23 mouse cellular contexts compared by ENCODE assay signal in the genomic region with DNA sequence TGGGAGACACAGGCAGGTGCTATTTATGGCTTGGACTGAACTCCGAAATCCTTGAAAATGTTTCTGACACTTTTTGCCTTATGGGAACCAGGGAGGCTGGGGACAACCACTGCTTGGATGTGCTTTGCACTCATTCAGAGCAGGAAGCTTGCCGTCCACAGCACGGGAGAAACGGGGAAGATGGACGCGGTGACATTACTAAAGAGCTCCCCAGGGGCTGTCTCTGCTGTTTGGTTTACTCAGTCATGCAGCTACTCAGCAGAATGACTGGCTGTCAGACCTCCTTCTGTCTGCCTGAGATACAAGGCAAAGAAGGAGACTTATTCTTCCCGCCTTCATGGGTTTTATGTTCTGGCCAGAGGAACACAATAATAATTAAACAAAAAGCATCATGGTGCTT. TPM values are rescaled to one million over a fixed set of nuclear protein-coding genes. Genes with fewer than 3 reads are reported as not detected.
A peak's percentile ranks its signal among the peaks of the same experiment; 100 is the strongest.
DNase-seq lines count a peak whose midpoint lies in the region; ATAC-seq and TF ChIP-seq lines count a peak whose summit lies in the region.
"Had no signal": no experiment of that assay in that cellular context is flagged by ENCODE, and none has a peak within 500 bp of the region (broad histone marks: within the 10 kb centered on the region; RNA-seq: fewer than 3 reads in every experiment).

No protein-coding gene starts in this region.

- no peaks in the 10 kb centered on the region for H3K4me1 ChIP-seq in hindbrain, embryonic 11.5 days (replicated peaks; ENCODE audit: control insufficient read depth, insufficient read depth, low read length)
- H3K4me1 ChIP-seq in hindbrain, embryonic 10.5 days (replicated peaks), result peaks cover 8% of the 10 kb centered on the region
- H3K4me1 ChIP-seq in midbrain, embryonic 11.5 days (ENCODE audit: control insufficient read depth, insufficient read depth, low read length), result no peaks in the 10 kb centered on the region; the same call in 1 of the 2 replicates
- H3K4me1 ChIP-seq in midbrain, embryonic 13.5 days (replicated peaks), result 0 out of 2 replicates have a peak, but pooled peaks cover 4% of the 10 kb centered on the region
- no peaks in the 10 kb centered on the region for H3K4me1 ChIP-seq in midbrain, postnatal 0 days (ENCODE audit: insufficient read depth, low read length)
- H3K4me1 ChIP-seq: embryonic facial prominence, embryonic 12.5 days; forebrain, embryonic 15.5 days; heart, embryonic 15.5 days had no signal

- no peak overlapping the region for H3K4me2 ChIP-seq in hindbrain, embryonic 11.5 days (replicated peaks; ENCODE audit: low read depth, low read length)
- no peak overlapping the region for H3K4me2 ChIP-seq in midbrain, embryonic 11.5 days
- H3K4me2 ChIP-seq in midbrain, embryonic 13.5 days (replicated peaks), result no peak overlapping the region
- no peak overlapping the region for H3K4me2 ChIP-seq in midbrain, postnatal 0 days (ENCODE audit: low read depth, low read length, poor library complexity, severe bottlenecking)
- H3K4me2 ChIP-seq: embryonic facial prominence, embryonic 12.5 days; forebrain, embryonic 15.5 days; heart, embryonic 11.5 days; heart, embryonic 15.5 days had no signal

- 17% methylated on average over 7 of the region's 7 CpGs for WGBS in hindbrain, embryonic 11.5 days
- WGBS in hindbrain, embryonic 10.5 days, result 30% methylated on average over 7 of the region's 7 CpGs
- 31% methylated on average over 7 of the region's 7 CpGs for WGBS in midbrain, embryonic 11.5 days
- WGBS in midbrain, embryonic 13.5 days, result 19% methylated on average over 7 of the region's 7 CpGs
- WGBS in midbrain, postnatal 0 days, result 20% methylated on average over 7 of the region's 7 CpGs

- H3K4me3 ChIP-seq in hindbrain, embryonic 11.5 days (ENCODE audit: low read depth, low read length), result no peak overlapping the region
- no peak overlapping the region for H3K4me3 ChIP-seq in hindbrain, embryonic 10.5 days
- no peak overlapping the region for H3K4me3 ChIP-seq in midbrain, embryonic 11.5 days (ENCODE audit: low read depth, low read length)
- H3K4me3 ChIP-seq in midbrain, embryonic 13.5 days (replicated peaks), result no peak overlapping the region
- H3K4me3 ChIP-seq in midbrain, postnatal 0 days (ENCODE audit: low read depth, low read length), result no peak overlapping the region
- H3K4me3 ChIP-seq: embryonic facial prominence, embryonic 12.5 days; forebrain, embryonic 15.5 days; heart, embryonic 15.5 days had no signal

- peak; percentile 16 for DNase-seq in hindbrain, embryonic 11.5 days (ENCODE audit: low spot score)
- DNase-seq in hindbrain, embryonic 10.5 days (ENCODE audit: low spot score), result no peak
- DNase-seq in midbrain, embryonic 11.5 days (ENCODE audit: low spot score, missing footprints), result peak; percentile 82
- peak; percentile 52 for DNase-seq in midbrain, postnatal 0 days (ENCODE audit: low spot score)
- DNase-seq in adrenal gland, adult 8-10 months, result no peak
- DNase-seq: adrenal gland, postnatal 25 days; cerebellum, adult 2 months; cerebellum, postnatal 10 days; gastrocnemius, postnatal 36 days; heart, adult 18-20 months; heart, postnatal 14 days had no signal

- H3K27me3 ChIP-seq in hindbrain, embryonic 11.5 days (ENCODE audit: control insufficient read depth, insufficient read depth, low read length), result no peaks in the 10 kb centered on the region
- no peaks in the 10 kb centered on the region for H3K27me3 ChIP-seq in hindbrain, embryonic 10.5 days (ENCODE audit: insufficient read depth, poor library complexity, severe bottlenecking)
- H3K27me3 ChIP-seq in midbrain, embryonic 11.5 days (ENCODE audit: control insufficient read depth, insufficient read depth, low read length), result no peaks in the 10 kb centered on the region
- no peaks in the 10 kb centered on the region for H3K27me3 ChIP-seq in midbrain, embryonic 13.5 days
- no peaks in the 10 kb centered on the region for H3K27me3 ChIP-seq in midbrain, postnatal 0 days (ENCODE audit: insufficient read depth, low read length)
- H3K27me3 ChIP-seq: CH12.LX; embryonic facial prominence, embryonic 12.5 days; forebrain, embryonic 15.5 days; heart, embryonic 15.5 days had no signal

- ATAC-seq in hindbrain, embryonic 11.5 days (ENCODE audit: low FRiP score), result no peak
- no peak for ATAC-seq in midbrain, embryonic 11.5 days (ENCODE audit: low FRiP score)
- ATAC-seq in midbrain, embryonic 13.5 days, result no peak
- no peak for ATAC-seq in midbrain, postnatal 0 days (ENCODE audit: low FRiP score)
- ATAC-seq: activated CD4-positive, CD25-positive, alpha-beta regulatory T cell, adult 4 months; forebrain, embryonic 15.5 days; Patski had no signal

- H3K27ac ChIP-seq in hindbrain, embryonic 11.5 days (ENCODE audit: low read depth, low read length), result no peak overlapping the region
- no peak overlapping the region for H3K27ac ChIP-seq in hindbrain, embryonic 10.5 days
- H3K27ac ChIP-seq in midbrain, embryonic 11.5 days (ENCODE audit: low read depth, low read length), result no peak overlapping the region
- H3K27ac ChIP-seq in midbrain, embryonic 13.5 days, result no peak overlapping the region
- H3K27ac ChIP-seq in midbrain, postnatal 0 days (ENCODE audit: low read depth, low read length), result no peak overlapping the region
- H3K27ac ChIP-seq: embryonic facial prominence, embryonic 12.5 days; forebrain, embryonic 15.5 days; heart, embryonic 15.5 days had no signal

- no peak overlapping the region for H3K9ac ChIP-seq in hindbrain, embryonic 11.5 days (ENCODE audit: low read depth, low read length)
- H3K9ac ChIP-seq in midbrain, embryonic 11.5 days (ENCODE audit: low read length), result no peak overlapping the region
- no peak overlapping the region for H3K9ac ChIP-seq in midbrain, embryonic 13.5 days (replicated peaks)
- no peak overlapping the region for H3K9ac ChIP-seq in midbrain, postnatal 0 days (replicated peaks; ENCODE audit: low read length, poor library complexity, severe bottlenecking)
- H3K9ac ChIP-seq: embryonic facial prominence, embryonic 12.5 days; forebrain, embryonic 15.5 days; heart, embryonic 15.5 days had no signal

- H3K36me3 ChIP-seq in hindbrain, embryonic 11.5 days (ENCODE audit: control insufficient read depth, insufficient read depth, low read length), result no peaks in the 10 kb centered on the region
- no peaks in the 10 kb centered on the region for H3K36me3 ChIP-seq in hindbrain, embryonic 10.5 days
- H3K36me3 ChIP-seq in midbrain, embryonic 11.5 days (ENCODE audit: control insufficient read depth, insufficient read depth, low read length), result no peaks in the 10 kb centered on the region
- no peaks in the 10 kb centered on the region for H3K36me3 ChIP-seq in midbrain, embryonic 13.5 days
- H3K36me3 ChIP-seq in midbrain, postnatal 0 days (ENCODE audit: insufficient read depth, low read length), result no peaks in the 10 kb centered on the region
- H3K36me3 ChIP-seq: embryonic facial prominence, embryonic 12.5 days; forebrain, embryonic 15.5 days; heart, embryonic 15.5 days had no signal

- H3K9me3 ChIP-seq in hindbrain, embryonic 11.5 days (ENCODE audit: control insufficient read depth, low read length), result no peaks in the 10 kb centered on the region
- no peaks in the 10 kb centered on the region for H3K9me3 ChIP-seq in hindbrain, embryonic 10.5 days
- no peaks in the 10 kb centered on the region for H3K9me3 ChIP-seq in midbrain, embryonic 11.5 days (ENCODE audit: control insufficient read depth, low read length)
- no peaks in the 10 kb centered on the region for H3K9me3 ChIP-seq in midbrain, embryonic 13.5 days
- no peaks in the 10 kb centered on the region for H3K9me3 ChIP-seq in midbrain, postnatal 0 days (ENCODE audit: low read length)
- H3K9me3 ChIP-seq: embryonic facial prominence, embryonic 12.5 days; forebrain, embryonic 15.5 days; heart, embryonic 15.5 days had no signal

- TF ChIP-seq CTCF in midbrain, postnatal 0 days (IDR thresholded peaks at IDR 0.05), result no peak

RNA-seq across cellular contexts. Expression of gene Teddm2, which starts 46.9 kb away (rescaled TPM):
- 0.49 and 0.51 TPM in 2 replicates for polyA plus RNA-seq in hindbrain, embryonic 11.5 days (2014; fragmentation: Nextera tagmentation; extraction: Ambion mirVana)
- polyA plus RNA-seq in hindbrain, embryonic 10.5 days (2016; fragmentation: Nextera tagmentation; extraction: Ambion mirVana), result 0.46 and 0.56 TPM in 2 replicates
- polyA plus RNA-seq in midbrain, embryonic 11.5 days (2014; fragmentation: Nextera tagmentation; extraction: Ambion mirVana), result 0.43 and 0.48 TPM in 2 replicates
- 1.1 and 1.2 TPM in 2 replicates for polyA plus RNA-seq in midbrain, embryonic 13.5 days (2015; fragmentation: Nextera tagmentation; extraction: Ambion mirVana)
- total RNA-seq in midbrain, postnatal 0 days (2014; rRNA removed), result 0.66 and 1.1 TPM in 2 replicates
- 1.2 and 1.7 TPM in 2 replicates for polyA plus RNA-seq in midbrain, postnatal 0 days (2015; fragmentation: Nextera tagmentation; extraction: Ambion mirVana)
- 1 to 10 TPM in 1 of 4 experiments, under 1 TPM in 3; 0.24 to 1.1 (median 0.59) TPM for total RNA-seq in adrenal gland, adult 8-10 months (2022)

RNA-seq across cellular contexts. Expression of gene Glul, which starts 47.2 kb away (rescaled TPM):
- 130 and 143 TPM in 2 replicates for polyA plus RNA-seq in hindbrain, embryonic 11.5 days (2014; fragmentation: Nextera tagmentation; extraction: Ambion mirVana)
- polyA plus RNA-seq in hindbrain, embryonic 10.5 days (2016; fragmentation: Nextera tagmentation; extraction: Ambion mirVana), result 128 and 133 TPM in 2 replicates
- 121 and 130 TPM in 2 replicates for polyA plus RNA-seq in midbrain, embryonic 11.5 days (2014; fragmentation: Nextera tagmentation; extraction: Ambion mirVana)
- 131 and 132 TPM in 2 replicates for polyA plus RNA-seq in midbrain, embryonic 13.5 days (2015; fragmentation: Nextera tagmentation; extraction: Ambion mirVana)
- 312 and 330 TPM in 2 replicates for total RNA-seq in midbrain, postnatal 0 days (2014; rRNA removed)
- 237 and 250 TPM in 2 replicates for polyA plus RNA-seq in midbrain, postnatal 0 days (2015; fragmentation: Nextera tagmentation; extraction: Ambion mirVana)
- 1,000 to 10,000 TPM; 1,068 to 1,277 (median 1,158) TPM for total RNA-seq in adrenal gland, adult 8-10 months (2022)

RNA-seq across cellular contexts. Expression of gene Teddm1a, which starts 55.4 kb away (rescaled TPM):
- polyA plus RNA-seq in hindbrain, embryonic 11.5 days (2014; fragmentation: Nextera tagmentation; extraction: Ambion mirVana), result 0.15 TPM in 1 of 2 replicates, not detected in the other
- not detected in 2 replicates for polyA plus RNA-seq in hindbrain, embryonic 10.5 days (2016; fragmentation: Nextera tagmentation; extraction: Ambion mirVana)
- polyA plus RNA-seq in midbrain, embryonic 11.5 days (2014; fragmentation: Nextera tagmentation; extraction: Ambion mirVana), result not detected in 2 replicates
- not detected in 2 replicates for polyA plus RNA-seq in midbrain, embryonic 13.5 days (2015; fragmentation: Nextera tagmentation; extraction: Ambion mirVana)
- total RNA-seq in midbrain, postnatal 0 days (2014; rRNA removed), result not detected in 2 replicates
- not detected in 2 replicates for polyA plus RNA-seq in midbrain, postnatal 0 days (2015; fragmentation: Nextera tagmentation; extraction: Ambion mirVana)
- total RNA-seq in adrenal gland, adult 8-10 months (2022), result not detected
- total RNA-seq: adrenal gland, adult 18-20 months; adrenal gland, postnatal 25 days; CH12.LX; gastrocnemius, adult 8-10 months; gastrocnemius, postnatal 36 days; heart, adult 18-20 months; heart, postnatal 14 days; hematopoietic stem cell, adult 5-6 weeks had no signal
- polyA plus RNA-seq: cerebellum, adult 2 months; embryonic facial prominence, embryonic 12.5 days; forebrain, embryonic 11.5 days; forebrain, embryonic 15.5 days; heart, embryonic 11.5 days; heart, embryonic 15.5 days; Patski had no signal

Comparison
In these comparisons a context has a peak if more than half of its experiments do, and no peak if none do; other contexts are left out.
1. DNase-seq: peak in hindbrain, embryonic 11.5 days (single experiment), midbrain, embryonic 11.5 days (single experiment) and midbrain, postnatal 0 days (single experiment); none in hindbrain, embryonic 10.5 days (single experiment) and adrenal gland, adult 8-10 months (single experiment).